Mouse (Mus musculus) neutrophil, adult 5-6 weeks (primary cell): ENCODE measurements around the gene Gm11042. TPM values are rescaled to one million over a fixed set of nuclear protein-coding genes. Genes with fewer than 3 reads are reported as not detected.

Source experiments
- ATAC-seq: fragments of 151-379, 151-347 bp; 2 replicates; pipeline ENCODE4 v1.8.0; 2017; ENCODE audit warnings: mild to moderate bottlenecking, moderate TSS enrichment; ENCODE audit not compliant: insufficient number of reproducible peaks, poor library complexity, low FRiP score, severe bottlenecking; ENCODE audit errors: extremely low read depth
- total RNA-seq: library from RNA; stranded (forward); fragments of 200-1000 nt; gene quantifications from 2 replicates; pipeline ENCODE4 v1.2.3, GENCODE M21; 2017

The Gm11042 gene
- not detected in 2 replicates for total RNA-seq

DNA sequence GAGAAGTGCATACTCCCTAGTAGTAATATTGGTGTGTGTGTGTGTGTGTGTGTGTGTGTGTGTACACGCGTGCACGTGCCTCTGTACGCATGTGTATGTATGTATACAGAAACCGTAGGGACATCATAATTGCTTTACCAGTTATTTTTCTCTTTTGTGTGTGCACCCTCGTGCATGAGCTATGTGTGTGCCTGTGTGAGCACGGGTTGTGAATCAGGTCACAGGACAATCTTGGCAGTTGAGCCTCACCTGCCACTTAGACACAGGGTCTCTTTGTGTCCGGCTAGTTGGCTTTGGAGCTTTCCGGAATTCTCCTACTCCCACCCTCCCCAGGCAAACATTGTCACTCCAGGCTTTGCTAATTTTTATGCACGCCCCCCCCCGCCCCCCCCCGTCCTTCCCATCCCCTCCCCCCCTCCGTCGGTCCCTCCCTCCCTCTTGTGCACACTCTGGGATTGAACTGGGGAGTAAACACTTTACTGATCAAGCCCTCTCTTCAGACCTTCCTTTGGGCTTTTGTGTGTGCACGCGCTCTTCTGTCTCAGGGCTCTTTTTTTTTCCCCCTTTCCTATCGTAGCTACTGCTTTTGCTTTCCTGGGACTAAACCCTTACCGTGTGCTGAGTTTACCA, at the start of gene Gm11042:
Gm11042 (minus strand) TSS at position 51 of the 630 bp plus-strand sequence.
- no peak for ATAC-seq

DNA sequence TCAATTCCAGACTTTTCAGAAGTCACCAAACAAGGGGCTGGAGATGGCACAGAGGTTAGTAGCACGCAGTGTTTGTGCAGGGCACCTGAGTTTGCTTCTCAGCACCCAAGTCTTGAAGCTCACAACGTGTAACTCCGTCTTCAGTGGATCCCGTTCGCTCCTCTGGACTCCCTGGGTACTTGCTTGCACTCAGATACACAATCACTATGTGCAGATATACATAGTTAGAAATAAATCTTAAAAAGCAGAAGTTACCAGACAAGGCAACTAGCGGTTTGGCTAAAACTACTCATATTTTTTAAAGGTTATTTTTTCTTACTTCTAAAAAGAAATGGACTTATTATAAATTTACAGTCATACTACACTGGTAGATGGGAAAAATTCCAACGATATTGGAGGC, 48.3 kb upstream of the Gm11042 start:
- no peak for ATAC-seq

- ATAC-seq, result no peak
Observed at GRCm38 (mm10) chr12:74363076-74363475, 46.9 kb upstream of the Gm11042 start.

GRCm38 (mm10) chr12:74362453-74362852, 46.3 kb upstream of the Gm11042 start:
- no peak for ATAC-seq

DNA sequence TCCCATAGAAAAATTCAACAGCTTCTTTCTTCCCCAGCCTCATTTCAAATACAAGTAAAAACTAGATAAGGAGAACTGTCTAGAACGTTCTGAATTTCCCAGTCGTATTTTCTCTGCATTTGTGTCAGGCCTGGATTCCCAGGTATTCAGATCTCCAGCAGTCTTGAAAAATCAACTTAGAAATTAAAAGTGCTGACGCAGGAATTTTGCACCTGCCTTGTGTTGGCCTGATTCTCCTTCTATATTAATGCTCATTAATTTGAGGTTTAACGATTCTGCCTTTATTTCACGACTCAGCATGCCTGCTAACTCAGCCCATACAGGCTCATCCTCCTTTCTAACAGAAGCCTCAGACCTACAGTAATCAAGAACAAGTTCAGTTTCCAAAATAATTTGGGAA, 43.6 kb upstream of the Gm11042 start:
- no peak for ATAC-seq

DNA sequence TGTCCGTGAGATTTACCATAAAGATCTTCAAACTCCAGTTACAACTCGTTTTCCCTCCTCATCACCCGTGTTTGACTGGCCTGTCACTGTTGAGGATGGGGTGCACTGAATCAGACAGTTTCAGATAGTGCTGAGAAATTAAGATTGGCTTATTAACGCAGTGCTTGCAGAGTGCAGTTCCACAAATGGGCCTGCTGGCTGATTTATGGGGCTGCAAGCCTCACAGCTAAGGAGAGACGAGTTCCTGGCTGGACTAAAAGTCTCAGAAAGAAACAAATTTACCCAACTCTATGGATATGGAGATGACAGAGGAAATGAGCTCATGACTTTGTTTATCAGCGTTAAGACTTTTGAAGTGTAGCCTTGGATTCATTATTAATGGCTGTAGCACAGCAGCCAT, 41.6 kb upstream of the Gm11042 start:
- no peak for ATAC-seq

DNA sequence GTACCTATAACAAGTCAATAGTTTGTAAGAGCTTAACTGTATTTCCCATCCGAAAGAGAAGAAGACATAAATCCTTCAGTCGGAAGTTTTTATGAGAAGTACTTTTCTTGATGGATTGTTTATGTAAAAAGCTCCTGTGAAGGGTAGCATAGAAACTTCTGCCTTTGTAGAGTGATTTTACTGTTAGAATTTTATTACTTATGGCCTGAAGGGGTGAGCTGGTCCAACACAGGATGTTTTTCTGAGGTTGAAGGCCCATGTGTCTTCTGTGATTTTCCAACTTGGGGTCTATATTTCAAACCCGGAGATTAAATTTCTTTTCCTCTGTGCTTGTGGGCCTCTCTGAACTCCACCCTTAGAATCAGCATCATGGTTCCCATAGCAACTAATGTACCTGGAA, 26.5 kb upstream of the Gm11042 start:
- ATAC-seq, result no peak

- ATAC-seq, result no peak
Observed at GRCm38 (mm10) chr12:74340070-74340469, 23.9 kb upstream of the Gm11042 start.

- no peak for ATAC-seq
Observed at GRCm38 (mm10) chr12:74333706-74334105, 17.5 kb upstream of the Gm11042 start.

- no peak for ATAC-seq
Observed at GRCm38 (mm10) chr12:74333016-74333415, 16.8 kb upstream of the Gm11042 start.

- no peak for ATAC-seq
Observed at GRCm38 (mm10) chr12:74329759-74330158, 13.6 kb upstream of the Gm11042 start.

DNA sequence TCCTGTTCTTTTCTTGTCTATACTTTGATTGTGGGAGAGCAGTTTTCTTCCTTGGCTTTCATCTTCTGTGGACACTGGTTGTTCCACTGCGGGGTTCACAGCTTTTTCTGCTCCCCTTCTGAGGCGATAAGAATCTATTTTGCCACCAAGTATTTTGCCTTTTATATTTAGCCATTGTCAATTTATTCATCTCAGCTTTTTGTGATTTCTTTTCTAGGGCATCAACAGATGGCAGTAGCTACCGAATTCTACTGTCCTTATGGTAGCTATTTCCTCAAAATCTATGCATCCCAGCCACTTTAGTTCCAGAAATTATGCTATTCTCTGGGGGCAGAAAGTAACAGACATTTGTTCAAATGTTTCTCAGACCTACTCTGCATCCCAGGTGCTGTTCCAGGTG, 10.4 kb upstream of the Gm11042 start:
- ATAC-seq, result no peak

- ATAC-seq, result no peak
Observed at GRCm38 (mm10) chr12:74321981-74322380, 5.8 kb upstream of the Gm11042 start.

DNA sequence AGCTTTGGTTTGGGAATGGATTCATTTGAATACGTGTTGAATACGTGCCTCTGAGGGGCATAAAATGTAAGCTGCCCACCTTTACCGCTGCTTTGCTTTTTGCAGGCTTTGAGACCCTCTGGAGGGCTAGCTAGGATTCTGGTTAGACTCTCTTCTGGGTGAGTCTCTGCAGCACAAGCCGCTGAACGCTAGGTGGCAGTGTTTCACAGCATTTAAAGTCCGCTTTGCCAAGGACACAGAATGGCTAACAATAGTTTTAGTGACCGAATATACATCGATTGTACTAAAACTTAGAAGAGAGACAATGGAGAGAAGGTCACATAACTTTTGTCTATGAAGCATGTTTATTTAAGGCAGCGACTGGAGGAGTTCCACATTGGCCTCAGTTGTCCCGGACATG, 4.1 kb upstream of the Gm11042 start:
- ATAC-seq, result 0 out of 2 replicates have a peak, but pooled peaks have one; percentile 23

GRCm38 (mm10) chr12:74316989-74317759, 980 bp upstream of the Gm11042 start:
- ATAC-seq, result no peak

- no peak for ATAC-seq
Observed at GRCm38 (mm10) chr12:74315221-74315620, 973 bp downstream of the Gm11042 start.

DNA sequence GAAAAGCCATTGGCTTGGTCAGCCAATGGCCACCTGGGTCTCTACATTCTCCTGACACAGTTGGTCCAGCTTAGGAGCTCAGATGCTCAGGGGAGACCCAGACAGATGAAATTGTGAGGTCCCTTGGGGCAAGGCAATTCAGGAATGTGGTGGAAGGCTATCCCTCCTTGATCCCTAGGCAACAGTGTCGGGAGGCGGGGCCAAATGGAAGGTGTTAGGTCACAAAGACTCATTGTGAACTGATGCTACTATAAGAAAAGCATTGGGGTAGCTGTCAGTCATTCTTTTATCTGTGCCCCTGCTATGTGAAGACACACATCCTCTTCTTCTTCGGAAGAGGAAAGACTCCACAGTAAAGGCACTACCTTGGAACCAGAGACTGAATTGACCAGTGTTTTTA, 3.6 kb downstream of the Gm11042 start:
- no peak for ATAC-seq

- ATAC-seq, result no peak
Observed at GRCm38 (mm10) chr12:74303418-74304294, 12.5 kb downstream of the Gm11042 start.

DNA sequence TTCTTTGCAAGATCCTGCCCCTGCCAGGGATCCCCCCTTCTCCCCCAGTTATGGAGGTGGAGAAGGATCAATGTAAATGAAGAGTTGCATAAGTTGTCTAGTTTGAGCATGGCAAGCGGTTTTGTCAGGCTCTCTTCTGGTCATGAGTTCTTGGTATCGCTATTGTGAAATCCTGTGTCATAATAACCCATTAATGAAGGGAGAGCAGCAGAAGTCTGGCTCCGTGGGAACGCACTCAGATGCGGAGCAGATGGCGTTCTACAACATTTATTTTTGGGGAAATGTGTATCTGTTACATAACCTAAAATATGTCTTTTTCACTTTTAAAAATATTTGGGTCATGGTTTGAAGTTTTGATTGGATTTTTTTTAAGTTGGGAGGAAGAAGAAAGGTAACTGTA, 14.6 kb downstream of the Gm11042 start:
- no peak for ATAC-seq

- no peak for ATAC-seq
Observed at GRCm38 (mm10) chr12:74296374-74296773, 19.8 kb downstream of the Gm11042 start.
